Mouse (Mus musculus): Measurements from ENCODE around the gene Pet100.

The Pet100 gene

DNA sequence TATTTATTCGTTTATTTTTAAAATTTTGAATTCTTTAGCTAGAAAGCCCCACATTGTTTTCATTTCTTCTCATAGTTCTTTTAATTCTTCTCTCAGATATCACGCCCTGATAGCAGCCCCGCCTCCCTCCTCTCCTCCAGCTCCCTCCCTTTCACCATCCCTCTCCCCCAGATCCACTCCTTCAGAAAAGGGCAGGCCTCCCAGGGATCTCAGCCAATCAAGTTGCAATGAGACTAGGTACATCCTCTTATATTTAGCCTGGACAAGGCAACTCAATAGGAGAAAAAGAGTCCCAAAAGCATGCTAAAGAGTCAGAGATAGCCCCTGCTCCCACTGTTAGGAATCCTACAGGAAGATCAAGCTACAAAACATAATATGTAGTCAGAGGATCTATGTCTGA is 53.3 kb downstream of the Pet100 start:
- in situ Hi-C loops (cut with MboI; ENCODE audit: low sequenced_read_pairs): loop anchor here (5.0 kb wide), 1 partner anchor 37 kb away; no protein-coding TSS in a partner anchor
